Mouse (Mus musculus) lung, postnatal 36 days (tissue): ENCODE measurements around the gene Hsp90ab1.

Source experiments
- DNase-seq: peaks from one replicate; pipeline ENCODE4 v3.0.0; 2022; ENCODE audit warnings: mixed read lengths

Gene Hsp90ab1

GRCm38 (mm10) chr17:45536264-45536663 lies 36.8 kb downstream of the Hsp90ab1 start:
- DNase-seq = no peak

GRCm38 (mm10) chr17:45532896-45533295 lies 40.2 kb downstream of the Hsp90ab1 start:
- DNase-seq = no peak

- no peak for DNase-seq
These were observed 42.7 kb downstream of the Hsp90ab1 start for GRCm38 (mm10) chr17:45530346-45530782.

- DNase-seq = no peak
These were observed 46.5 kb downstream of the Hsp90ab1 start for GRCm38 (mm10) chr17:45526571-45526970.

- no peak for DNase-seq
These were observed 48.1 kb downstream of the Hsp90ab1 start for GRCm38 (mm10) chr17:45524961-45525360.

- no peak for DNase-seq
These were observed 49.8 kb downstream of the Hsp90ab1 start, which contains the start of gene Tcte1 for GRCm38 (mm10) chr17:45523263-45523662. Tcte1 (plus strand) TSS chr17:45523434.

GRCm38 (mm10) chr17:45520136-45520535 lies 52.9 kb downstream of the Hsp90ab1 start:
- no peak for DNase-seq

GRCm38 (mm10) chr17:45518766-45519475 lies 54.1 kb downstream of the Hsp90ab1 start:
- DNase-seq = no peak
